Mouse (Mus musculus) kidney, adult 9 months (tissue): ENCODE data around the gene Pex14.

Experiments used
- DNase-seq: peaks from one replicate; pipeline ENCODE4 v3.0.0; 2022

Gene Pex14

DNA sequence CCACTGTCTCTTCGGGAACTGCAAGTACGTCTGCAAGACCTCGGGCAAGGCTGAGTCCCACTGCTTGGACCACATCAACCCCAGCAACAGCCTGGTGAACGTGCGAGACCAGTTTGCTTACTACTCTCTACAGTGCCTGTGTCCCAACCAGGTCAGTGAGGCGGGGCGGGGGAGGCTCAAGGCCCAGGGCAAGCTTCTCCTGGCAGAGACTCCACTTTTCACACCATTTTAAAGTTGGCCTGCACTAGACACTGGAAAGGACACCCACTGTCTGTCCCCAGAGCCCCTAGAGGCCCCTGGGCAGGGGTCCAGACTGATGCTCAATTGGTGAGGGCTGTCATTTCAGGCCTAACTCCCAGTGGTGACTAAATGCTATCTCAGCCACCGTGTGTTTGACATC, 153.6 kb downstream of the Pex14 start:
- DNase-seq, result no peak

DNA sequence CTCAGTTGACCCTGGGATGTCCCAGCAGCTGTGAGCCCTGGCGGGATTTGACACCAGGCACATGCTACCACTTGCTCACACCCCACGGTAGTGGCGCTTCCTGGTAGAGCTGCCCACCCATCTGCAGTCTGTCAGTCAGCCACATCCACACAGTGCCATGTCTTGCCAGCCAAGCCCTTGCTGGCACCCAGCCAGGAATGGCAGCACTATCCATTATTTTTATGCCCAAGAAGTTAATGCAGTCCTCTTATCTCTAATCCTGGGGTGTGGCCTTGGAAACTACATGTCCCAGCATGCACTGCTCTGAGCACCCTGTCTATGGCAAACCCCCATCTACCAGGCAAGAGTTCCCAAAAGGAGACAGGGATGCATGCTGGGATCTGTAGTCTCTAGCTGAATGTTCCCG, 154.2 kb downstream of the Pex14 start:
- no peak for DNase-seq

DNA sequence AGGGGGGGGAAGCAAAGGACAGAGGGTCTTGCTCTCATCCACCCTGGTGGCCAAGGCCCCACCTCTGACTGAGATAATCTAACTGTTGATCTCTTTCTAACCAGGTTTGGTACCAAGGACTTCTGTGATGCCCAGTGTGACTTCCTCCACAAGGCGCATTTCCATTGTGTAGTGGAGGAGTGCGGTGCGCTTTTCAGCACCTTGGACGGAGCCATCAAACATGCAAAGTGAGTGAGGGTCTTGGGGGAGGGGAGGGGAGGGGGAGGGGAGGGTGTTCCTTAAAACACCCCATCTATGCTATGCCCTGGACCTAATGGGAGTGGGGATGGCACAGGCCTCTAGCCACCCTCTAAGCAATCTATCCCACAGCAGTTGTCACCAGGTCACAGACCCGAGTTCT, 156.6 kb downstream of the Pex14 start:
- no peak for DNase-seq

DNA sequence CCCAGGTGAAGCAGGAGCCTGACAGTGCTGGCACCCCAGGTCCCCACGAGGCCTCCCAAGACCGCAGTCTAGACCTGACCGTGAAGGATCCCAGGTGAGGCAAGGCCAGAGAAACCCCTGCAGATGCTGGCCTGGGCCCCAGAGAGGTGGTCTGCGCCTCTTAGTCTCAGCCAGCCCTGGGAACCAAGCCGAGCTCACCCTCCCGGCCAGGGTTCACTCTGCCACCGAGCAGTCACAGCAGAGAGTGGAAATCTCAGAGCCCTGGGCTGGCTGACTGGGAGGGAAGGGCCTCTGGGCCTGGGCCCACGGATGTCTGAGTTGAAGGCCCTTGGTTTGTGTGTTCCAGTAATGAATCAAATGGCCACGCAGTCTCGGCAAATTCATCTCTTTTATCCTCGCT, 158.4 kb downstream of the Pex14 start:
- DNase-seq, result no peak

DNA sequence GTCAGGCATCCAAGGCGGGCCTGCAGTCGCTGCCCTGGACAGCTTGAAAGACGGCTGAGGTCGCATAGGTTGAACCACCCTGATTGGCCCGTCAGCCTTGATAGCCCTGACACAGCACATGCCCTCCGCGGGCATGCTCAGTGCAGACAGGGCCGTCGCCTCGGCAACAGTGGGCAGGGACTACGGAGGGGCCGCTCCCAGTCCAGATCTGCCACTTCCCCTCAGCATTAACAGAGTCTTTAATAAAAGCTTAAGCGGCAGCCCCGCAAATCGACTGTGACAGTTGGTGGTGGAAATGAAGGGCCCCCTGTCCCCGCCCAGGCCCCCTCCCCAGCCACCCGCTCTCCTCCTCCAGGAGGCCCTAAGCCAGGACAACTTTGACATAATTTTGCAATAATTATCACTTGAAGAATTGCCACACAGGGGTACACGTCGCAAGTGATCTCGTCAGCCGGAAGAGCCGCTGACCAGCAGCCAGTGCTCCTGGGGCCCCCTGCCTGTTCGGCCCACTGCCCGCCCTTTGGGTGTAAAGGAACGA, 158.9 kb downstream of the Pex14 start:
- peak; percentile 78 for DNase-seq

DNA sequence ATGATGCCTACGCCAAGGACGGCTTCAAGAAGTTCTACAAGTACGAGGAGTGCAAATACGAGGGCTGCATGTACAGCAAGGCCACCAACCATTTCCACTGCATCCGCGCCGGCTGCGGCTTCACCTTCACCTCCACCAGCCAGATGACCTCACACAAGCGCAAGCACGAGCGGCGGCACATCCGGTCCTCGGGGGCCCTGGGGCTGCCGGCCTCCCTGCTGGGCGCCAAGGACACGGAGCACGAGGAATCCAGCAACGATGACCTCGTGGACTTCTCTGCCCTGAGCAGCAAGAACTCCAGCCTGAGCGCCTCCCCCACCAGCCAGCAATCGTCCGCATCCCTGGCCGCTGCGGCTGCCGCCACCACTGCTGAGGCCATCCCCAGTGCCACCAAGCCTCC, 161.1 kb downstream of the Pex14 start:
- no peak for DNase-seq

DNA sequence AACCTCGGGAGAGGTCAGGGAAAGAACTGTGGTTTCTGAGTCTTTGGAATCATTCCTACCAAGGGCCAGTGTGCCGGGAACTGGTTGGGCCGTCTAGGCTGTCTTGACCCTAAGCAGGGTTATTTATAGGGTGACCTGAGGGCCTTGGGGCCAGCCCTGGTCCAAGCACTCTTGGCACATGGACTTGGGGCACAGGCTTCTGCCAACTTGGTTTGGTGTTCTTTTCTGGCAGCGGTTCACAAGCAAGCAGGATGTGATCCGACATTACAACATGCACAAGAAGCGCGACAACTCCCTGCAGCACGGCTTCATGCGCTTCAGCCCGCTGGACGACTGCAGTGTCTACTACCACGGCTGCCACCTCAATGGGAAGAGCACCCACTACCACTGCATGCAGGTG, 162.9 kb downstream of the Pex14 start:
- no peak for DNase-seq

DNA sequence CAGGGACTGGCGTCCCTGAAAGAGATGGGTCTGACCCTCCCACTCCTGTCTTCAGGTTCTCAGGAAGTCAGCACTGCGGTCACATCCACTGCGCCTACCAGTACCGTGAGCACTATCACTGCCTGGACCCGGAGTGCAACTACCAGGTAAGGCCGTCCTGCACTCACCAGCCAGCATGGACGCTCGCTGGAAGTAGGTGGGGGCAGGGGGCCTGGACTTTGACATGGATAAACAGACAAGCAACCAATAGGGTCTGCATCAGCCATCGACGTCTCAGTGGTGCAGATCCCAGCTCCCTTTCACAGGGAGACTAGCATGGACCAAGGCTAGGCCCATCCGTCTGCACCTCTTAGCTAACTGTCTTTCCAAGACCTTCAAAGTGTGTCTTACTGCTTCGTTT, 163.6 kb downstream of the Pex14 start:
- DNase-seq, result no peak

DNA sequence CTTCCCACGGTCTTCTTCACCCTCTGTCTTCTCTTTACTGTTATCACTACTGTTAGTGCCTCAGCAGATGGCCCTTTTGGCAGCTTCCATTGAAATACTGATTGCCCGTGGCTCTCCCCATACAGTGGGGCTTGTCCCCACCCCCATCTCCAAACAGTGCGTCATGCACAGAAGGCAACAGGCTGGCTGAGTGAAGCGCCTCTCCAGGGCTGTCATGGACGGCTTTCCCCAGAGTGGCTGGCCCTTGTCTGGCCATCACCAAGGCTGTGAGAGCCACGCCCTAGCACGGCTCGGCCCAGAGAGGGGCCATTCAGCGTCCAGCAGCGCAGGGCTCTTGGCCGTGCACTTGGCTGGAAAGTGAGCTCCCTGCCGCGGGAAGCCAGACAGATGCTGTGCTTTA, 164.5 kb downstream of the Pex14 start:
- DNase-seq, result no peak

DNA sequence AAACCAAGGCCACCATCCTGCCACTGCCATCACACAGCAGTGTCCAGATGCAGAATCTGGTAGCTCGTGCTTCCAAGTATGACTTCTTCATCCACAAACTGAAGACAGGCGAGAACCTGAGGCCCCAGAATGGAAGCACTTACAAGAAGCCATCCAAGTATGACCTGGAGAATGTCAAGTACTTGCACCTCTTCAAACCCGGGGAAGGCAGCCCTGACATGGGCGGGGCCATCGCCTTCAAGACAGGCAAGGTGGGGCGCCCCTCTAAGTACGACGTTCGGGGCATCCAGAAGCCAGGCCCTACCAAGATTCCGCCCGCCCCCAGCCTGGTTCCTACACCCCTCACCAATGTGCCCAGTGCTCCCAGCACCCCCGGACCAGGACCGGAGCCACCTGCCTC, 166.6 kb downstream of the Pex14 start:
- no peak for DNase-seq

DNA sequence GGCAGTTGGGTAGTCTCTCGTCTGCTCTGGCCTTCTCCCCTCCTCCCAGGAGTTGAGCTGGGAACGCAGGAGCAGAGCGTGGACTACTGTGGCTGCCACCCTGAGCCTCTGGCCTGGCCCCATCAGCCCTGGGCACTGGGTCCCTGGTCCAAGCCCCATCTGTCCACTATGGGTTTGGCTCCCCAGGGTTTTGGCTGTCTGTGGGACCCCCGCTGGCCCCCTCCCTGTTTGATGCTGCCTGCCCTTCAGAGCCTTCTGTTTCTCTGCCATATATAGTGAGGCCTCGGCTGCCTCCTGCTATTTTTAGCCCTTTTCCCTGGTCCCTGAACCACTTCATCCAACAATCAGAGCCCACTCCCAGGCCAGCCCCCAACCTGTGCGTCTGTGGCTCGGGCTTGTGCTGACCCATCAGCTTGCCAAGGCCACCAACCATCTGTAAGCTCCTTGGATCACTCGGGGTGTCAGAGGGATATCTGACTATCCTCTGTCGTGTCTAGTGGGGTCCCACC, 168.9 kb downstream of the Pex14 start:
- no peak for DNase-seq

DNA sequence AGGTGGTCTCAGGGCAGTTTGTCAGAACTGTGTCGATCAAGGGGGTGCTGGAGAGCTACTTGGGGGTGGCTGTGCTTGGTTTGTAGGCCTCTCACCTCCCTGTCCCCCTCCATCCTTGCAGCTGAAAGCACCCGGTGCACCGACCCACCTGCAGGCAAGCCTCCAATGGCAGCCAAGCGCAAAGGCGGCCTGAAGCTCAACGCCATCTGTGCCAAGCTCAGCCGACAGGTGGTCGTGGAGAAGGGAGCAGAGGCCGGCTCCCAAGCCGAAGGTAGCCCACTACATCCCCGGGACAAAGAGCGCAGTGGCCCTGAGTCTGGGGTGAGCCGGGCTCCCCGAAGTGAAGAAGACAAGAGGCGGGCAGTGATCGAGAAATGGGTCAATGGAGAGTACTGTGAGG, 170.8 kb downstream of the Pex14 start:
- DNase-seq, result no peak

DNA sequence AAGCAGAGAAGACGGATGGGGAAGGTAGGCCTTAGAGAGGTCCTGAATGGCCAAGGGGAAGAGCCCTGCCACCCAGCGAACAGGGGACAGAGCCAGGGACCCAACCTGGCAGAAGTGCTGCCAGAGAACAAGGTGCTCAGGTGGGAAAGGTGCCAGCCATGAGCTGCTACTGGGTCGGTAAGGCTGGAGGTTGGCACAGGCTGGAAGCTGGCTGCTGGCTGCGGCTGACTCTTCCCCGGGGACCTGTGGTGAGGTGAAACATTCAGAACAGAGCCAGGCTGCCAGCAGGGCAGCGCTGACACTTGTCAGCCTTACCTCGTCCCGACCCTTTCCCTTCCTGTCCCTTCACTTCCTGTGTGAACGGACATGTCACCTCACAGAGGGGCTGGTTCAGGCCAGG, 171.4 kb downstream of the Pex14 start:
- peak; percentile 64 for DNase-seq

DNA sequence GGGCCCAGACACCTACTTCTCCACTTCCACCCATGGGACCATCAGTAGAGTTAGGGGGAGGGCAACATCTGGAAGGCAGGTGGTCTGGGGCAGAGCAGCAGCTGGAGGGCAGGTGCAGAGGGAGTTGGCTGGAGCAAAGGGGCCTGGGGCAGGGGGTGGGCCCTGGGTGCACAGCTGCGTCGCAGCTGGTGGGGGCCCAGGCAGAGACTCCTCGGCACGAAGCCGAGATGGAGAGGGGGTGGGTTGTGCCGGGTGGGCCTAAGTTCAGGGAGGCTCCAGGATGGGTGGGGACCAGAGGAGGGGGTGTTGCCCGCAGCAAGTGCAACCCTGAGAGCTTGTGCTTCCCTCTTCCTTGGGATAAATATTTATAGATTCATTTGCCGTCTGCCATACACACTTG, 173.2 kb downstream of the Pex14 start:
- DNase-seq, result no peak

DNA sequence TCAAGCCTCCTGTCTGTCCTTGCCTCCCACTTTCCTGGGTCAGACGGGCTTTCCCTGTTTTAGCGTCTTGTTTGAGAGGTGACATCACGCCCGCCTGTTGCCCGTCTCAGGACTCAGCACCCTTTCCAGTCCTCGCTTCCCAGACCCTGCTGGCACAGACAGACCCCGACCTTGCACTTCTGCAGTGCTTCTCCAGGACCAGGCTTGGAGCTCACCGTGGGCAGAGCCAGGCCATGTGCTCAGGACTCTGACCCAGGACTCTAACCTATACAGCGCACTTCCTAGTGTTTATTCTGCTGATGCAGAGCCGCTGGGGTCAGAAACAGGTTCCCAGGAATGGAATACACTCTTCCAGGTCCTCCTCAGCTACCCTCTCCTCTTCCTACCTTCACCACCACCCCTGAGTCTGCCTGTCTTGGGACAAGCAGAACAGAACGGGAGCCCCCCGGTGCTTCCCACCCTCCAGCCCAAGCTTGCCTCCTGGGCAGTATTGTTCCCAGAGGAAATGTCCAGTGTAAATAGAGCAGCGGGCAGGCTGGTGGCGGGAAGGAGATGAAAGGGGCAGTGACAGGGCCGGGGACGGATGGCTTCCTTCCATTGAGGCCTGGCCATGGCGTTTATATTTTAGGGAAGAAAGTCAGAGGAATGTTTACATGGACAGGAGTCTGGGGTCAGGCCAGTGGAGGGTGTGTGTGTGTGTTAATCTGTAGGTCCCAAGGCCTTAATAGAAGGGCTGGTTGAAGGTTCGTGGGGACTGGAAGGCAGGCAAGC, 173.9 kb downstream of the Pex14 start:
- DNase-seq, result no peak

DNA sequence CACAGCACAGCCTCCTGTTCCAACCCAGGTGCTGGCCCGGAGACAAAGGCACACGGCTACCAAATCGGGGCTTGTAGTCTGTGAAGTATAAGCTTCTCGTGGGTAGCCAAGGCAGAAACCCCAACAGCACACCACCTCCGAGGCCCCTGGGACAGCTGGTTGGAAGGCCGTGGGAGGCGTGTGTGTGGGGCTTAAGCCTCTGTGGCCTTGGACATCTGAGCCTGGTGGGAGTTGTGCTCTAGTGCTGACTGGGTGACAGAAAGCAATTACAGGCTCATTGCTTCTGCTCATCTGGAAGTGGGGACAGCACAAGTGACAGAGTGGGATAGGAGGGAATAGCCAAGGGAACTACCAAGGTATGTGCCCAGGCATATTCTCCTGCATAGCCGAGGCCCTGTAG, 175.7 kb downstream of the Pex14 start:
- DNase-seq, result no peak

DNA sequence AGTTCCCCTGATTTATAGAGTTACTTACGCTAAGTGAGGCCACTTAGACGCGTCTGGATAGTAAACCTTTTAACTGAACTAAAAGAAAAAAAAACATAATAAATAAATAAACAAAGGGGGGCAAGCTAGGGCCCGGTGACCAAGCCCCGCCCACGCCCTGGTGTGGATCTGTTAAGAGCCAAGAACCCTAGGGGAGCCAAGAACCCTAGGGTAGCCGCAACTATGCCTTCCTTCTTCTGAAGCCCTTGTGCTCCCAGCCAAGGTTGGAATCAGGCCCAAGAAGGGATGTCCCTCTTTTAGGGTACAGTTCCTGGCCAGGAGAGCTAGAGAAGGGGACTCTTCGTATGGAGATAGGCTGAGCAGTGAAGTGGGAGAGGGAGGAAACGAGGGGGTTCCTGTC, 176.3 kb downstream of the Pex14 start:
- DNase-seq, result no peak

DNA sequence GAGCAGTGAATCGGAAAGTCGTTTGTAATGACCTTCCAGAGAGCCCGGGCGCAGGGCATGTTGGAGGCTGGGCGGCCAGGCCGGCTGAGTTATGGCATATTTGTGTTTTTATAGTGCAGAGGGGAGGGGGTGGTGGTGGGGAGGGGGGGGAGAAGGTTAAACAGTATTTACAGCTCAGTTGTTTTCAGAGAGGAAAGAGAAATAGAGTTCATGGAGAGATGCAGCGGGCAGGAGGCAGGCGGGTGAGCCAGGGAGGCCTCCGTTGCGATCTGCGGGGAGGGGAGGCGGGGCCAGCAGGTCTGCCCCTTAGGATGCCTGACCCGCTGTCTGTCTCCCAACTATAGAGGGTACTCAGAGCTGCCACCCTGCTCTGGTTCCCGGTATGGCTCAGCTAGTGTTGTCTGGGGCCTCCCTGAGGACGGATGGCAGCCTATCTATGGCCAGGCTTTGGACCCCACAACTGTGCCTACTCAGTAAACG, 177.4 kb downstream of the Pex14 start:
- peak; percentile 49 for DNase-seq

DNA sequence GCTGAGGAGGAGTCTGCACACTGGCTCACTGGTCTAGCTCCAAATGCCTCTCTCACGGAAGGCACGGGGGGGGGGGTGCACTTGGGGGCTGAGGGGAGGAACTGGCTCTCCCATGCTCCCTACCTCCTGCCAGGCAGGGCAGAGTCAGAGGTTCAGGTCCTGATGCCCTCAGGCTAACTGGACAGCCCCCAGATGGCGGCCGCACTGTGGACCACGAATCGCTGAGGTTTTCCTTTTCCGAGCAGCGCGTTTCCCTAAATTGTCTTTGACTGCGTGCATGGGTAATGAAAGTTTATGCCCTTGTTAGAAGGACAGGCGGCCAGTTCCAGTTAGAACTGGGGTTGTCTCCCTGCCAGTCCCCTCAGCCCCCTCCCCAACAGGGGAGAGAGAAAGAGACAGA, 179.1 kb downstream of the Pex14 start:
- DNase-seq, result peak; percentile 49

DNA sequence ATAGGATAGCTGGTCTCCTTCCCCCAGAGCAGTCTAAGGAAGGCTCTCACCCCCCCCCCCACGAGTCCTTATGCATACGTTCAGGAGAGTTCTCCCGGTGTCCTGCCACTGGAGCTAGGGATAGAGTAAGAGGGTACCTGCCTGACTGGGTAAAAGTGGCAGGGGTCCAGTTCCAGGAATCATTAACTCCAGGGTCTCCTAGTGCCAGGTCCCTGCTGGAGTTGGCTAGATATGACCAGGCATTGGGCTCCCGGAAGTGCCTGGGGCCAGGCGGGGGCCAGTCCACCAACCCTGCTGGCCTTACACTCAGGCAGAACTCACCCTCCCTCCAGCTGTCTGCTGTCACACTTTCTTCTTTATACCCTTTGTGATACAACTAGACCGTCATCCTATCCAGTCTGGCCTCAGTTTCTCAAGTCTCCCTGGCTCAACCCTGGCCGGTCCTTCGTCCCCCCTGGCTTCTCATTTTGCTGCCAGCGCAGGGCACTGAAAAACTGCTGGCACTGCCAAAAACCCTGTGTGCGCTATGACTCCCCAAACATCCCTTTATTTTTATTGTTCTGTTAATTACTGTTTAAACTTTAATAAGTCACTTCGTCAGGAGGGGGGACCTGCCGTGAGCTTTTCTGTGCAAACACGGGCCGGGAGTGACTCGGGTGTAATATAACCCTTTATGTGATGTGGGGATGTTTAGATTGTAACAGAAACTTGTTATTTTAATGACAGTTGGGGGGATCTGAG, 180.8 kb downstream of the Pex14 start:
- peak; percentile 76 for DNase-seq

DNA sequence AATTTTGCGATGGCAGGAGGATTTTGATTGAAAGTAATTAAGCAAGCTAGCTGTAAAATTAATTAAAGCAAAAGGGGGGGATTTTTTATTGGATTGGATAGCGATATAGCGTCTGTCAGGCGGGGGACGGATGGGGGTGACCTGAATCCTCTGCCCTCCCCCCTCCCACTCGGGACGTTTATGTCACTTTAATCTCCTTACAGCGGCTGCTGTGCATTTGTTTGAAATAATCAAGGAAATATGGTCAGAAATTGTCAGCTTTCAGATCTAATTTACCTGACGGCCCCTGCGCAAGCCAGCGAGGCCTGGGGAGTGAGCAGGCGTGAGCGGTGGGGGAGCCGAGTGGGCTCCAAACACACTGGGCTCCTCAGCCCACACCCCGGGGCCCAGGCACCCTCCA, 183.8 kb downstream of the Pex14 start:
- DNase-seq, result no peak

DNA sequence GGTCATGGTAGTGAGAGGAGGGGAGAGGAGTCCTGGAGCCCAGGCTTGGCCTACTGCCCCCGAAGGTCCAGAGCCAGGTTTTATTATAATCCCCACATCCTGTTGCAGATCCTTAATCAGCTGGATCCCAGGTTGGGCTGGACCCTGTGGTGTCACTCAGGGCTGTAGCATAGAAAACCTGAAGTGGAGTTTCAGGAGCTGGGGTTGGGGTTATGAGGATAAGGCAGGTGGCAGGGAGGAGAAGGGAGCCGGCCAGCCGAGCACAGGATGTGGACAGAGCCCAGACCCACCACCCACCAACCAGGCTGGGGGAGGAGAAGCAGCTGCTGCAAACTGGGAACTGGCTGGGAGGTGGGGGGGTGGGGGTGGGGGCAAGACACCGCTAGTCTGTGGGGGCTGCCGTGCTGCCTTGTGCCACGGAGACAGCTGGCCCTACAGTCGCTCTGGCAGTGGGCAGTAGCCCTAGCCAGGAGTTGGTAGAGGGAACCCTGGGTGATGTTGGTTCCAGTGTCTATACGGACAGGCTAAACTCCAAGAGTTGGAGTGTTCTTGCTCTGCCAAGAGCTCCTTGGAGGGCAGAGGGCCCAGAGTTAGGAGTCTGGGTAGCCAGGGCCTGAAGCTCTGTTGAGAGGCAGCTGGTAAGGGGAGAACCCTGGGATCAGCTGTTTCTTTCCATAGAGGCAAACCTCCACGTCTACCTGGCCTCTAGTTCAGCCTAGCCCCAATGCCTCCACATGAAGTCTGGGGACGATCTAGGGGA, 184.6 kb downstream of the Pex14 start:
- DNase-seq, result peak; percentile 77
